Mouse (Mus musculus): ENCODE measurements around the gene Abl1. TPM values are rescaled to one million over a fixed set of nuclear protein-coding genes. Genes with fewer than 3 reads are reported as not detected.

The Abl1 gene
- polyA plus RNA-seq, 1 experiment = 28.0 TPM

DNA sequence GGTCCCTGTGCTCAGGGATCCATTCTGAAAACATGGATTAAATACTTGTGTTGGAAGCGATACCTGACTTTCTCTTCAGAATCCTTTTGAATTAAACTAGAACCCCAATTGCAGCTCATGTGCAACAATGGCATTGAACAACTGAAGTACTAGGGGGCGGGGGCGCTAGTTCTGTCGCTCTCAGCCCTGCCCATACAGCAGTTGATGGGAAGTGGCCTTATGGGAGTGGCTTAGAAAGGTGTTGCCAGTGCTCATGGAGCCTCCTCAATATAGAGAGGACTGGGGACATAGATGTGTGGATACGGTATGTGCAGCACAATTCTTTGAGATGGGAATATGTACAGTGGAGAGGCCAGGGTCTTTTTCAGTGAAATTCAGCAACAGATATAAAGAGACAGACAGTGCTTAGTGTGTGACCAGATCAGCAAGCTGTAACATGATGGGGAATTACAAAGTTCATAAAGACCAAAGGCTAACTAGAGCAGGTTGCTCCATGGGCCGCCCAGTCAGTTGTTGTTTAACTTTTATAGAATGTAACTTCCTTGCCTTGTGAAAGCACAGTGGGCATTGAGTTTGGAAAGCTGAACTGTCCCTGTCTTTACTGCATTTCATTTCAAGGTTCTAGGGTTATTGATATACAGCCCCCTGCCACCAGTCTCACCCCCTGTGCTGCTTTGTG is 31.2 kb downstream of the Abl1 start:
- no peaks in the 10 kb centered on the region for H3K27me3 ChIP-seq (ENCODE audit: control insufficient read depth, insufficient read depth, insufficient read length)
- no peak for TF ChIP-seq CEBPB (IDR thresholded peaks at IDR 0.05; ENCODE audit: insufficient read depth, poor library complexity, severe bottlenecking)
- TF ChIP-seq MYOD1 (IDR thresholded peaks at IDR 0.05; ENCODE audit: control insufficient read depth in 1 of 3, insufficient read length in 2 of 3, low read depth in 2 of 3) = no peak
- no peak for TF ChIP-seq SRF (IDR thresholded peaks at IDR 0.05; ENCODE audit: control insufficient read depth, insufficient read length, low read depth)
- no peak for TF ChIP-seq POLR2A (IDR thresholded peaks at IDR 0.05; ENCODE audit: insufficient read length, low read depth)
- no peak overlapping the region for H3ac ChIP-seq (ENCODE audit: control insufficient read depth, insufficient read length)

DNA sequence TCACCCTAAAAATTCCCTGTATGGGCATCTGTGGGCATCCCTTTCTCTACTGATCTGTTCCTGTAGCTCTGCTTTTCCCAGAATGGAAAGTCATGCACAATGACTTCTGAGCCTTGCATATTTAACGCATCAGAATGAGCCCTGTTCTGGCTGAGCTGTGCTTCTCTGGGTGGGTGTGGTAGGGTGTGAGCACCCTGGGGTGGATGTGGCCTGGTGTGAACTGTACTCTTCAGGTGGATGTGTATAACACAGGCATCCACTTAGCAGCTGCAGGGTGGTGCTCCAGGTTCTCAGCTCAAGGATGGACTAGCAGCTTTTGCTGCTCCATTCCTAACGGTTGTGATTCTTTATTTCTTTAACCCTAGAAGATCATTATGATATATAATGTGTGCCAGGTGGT is 31.8 kb downstream of the Abl1 start:
- H3K79me2 ChIP-seq (ENCODE audit: control insufficient read depth, insufficient read depth) = peaks cover 4% of the 10 kb centered on the region
- no peak for TF ChIP-seq CEBPB (IDR thresholded peaks at IDR 0.05; ENCODE audit: insufficient read depth, poor library complexity, severe bottlenecking)
- TF ChIP-seq MYOG (IDR thresholded peaks at IDR 0.05; ENCODE audit: control insufficient read depth in 1 of 3, insufficient read depth in 1 of 3, insufficient read length in 2 of 3, low read depth in 2 of 3) = no peak
- no peak for TF ChIP-seq USF1 (IDR thresholded peaks at IDR 0.05; ENCODE audit: low read depth)
- no peak for TF ChIP-seq TCF3 (IDR thresholded peaks at IDR 0.05; ENCODE audit: insufficient read length, low read depth)
- TF ChIP-seq POLR2AphosphoS2 (IDR thresholded peaks at IDR 0.05; ENCODE audit: insufficient read length, low read depth) = no peak
- H3K36me3 ChIP-seq (ENCODE audit: control insufficient read depth, insufficient read depth) = no peaks in the 10 kb centered on the region
- H3K4me2 ChIP-seq (ENCODE audit: low read depth) = no peak overlapping the region
- no peak overlapping the region for H3ac ChIP-seq (ENCODE audit: control insufficient read depth, insufficient read length)
- no peaks in the 10 kb centered on the region for H3K27me3 ChIP-seq (ENCODE audit: control insufficient read depth, insufficient read depth, insufficient read length)
- no peak overlapping the region for H3K4me3 ChIP-seq

More for the DNA sequence above, 31.2 kb downstream of the Abl1 start:
- H3K79me2 ChIP-seq (ENCODE audit: control insufficient read depth, insufficient read depth) = peaks cover 4% of the 10 kb centered on the region
- H3K4me2 ChIP-seq (ENCODE audit: low read depth) = no peak overlapping the region
- H3K36me3 ChIP-seq (ENCODE audit: control insufficient read depth, insufficient read depth) = no peaks in the 10 kb centered on the region
- no peak overlapping the region for H3K4me3 ChIP-seq

DNA sequence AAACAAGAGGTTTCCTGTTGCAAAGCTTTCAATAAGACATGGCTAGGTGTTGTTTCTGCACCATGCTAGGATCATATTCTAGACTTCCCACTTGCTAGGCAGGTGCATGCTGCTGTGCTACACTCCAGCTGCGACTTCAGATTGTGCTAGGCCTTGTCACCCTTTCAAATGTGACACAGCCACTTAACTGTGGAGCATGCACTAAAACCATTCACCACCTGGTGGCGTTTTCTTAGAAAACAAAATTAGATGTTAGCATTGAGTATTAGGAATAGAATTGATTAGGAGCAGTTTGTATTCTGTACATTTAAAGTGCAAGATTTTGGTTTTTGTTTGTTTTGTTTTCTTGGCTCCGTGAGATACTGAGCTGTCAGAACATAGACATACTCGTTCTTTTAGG is 32.6 kb downstream of the Abl1 start:
- no peak overlapping the region for H3K4me2 ChIP-seq (ENCODE audit: low read depth)
- H3ac ChIP-seq (ENCODE audit: control insufficient read depth, insufficient read length) = no peak overlapping the region
- H3K79me2 ChIP-seq (ENCODE audit: control insufficient read depth, insufficient read depth) = peaks cover 4% of the 10 kb centered on the region
- H3K27me3 ChIP-seq (ENCODE audit: control insufficient read depth, insufficient read depth, insufficient read length) = no peaks in the 10 kb centered on the region
- TF ChIP-seq USF1 (IDR thresholded peaks at IDR 0.05; ENCODE audit: low read depth) (no peak), E2F4 (IDR thresholded peaks at IDR 0.05; ENCODE audit: insufficient read depth) (no peak), MYOD1 (IDR thresholded peaks at IDR 0.05; ENCODE audit: control insufficient read depth in 1 of 3, insufficient read length in 2 of 3, low read depth in 2 of 3) (no peak), REST (IDR thresholded peaks at IDR 0.05; ENCODE audit: insufficient read depth, insufficient read length) (no peak), POLR2AphosphoS2 (IDR thresholded peaks at IDR 0.05; ENCODE audit: insufficient read length, low read depth) (no peak), MYOG (IDR thresholded peaks at IDR 0.05; ENCODE audit: control insufficient read depth in 1 of 3, insufficient read depth in 1 of 3, insufficient read length in 2 of 3, low read depth in 2 of 3) (no peak), SRF (IDR thresholded peaks at IDR 0.05; ENCODE audit: control insufficient read depth, insufficient read length, low read depth) (no peak), TCF12 (IDR thresholded peaks at IDR 0.05; ENCODE audit: insufficient read depth, poor library complexity, severe bottlenecking) (no peak), CEBPB (IDR thresholded peaks at IDR 0.05; ENCODE audit: insufficient read depth, poor library complexity, severe bottlenecking) (no peak), POLR2A (IDR thresholded peaks at IDR 0.05; ENCODE audit: insufficient read length, low read depth) (no peak), MAX (IDR thresholded peaks at IDR 0.05; ENCODE audit: low read depth) (no peak)
- H3K36me3 ChIP-seq (ENCODE audit: control insufficient read depth, insufficient read depth) = no peaks in the 10 kb centered on the region
- H3K4me3 ChIP-seq = no peak overlapping the region

DNA sequence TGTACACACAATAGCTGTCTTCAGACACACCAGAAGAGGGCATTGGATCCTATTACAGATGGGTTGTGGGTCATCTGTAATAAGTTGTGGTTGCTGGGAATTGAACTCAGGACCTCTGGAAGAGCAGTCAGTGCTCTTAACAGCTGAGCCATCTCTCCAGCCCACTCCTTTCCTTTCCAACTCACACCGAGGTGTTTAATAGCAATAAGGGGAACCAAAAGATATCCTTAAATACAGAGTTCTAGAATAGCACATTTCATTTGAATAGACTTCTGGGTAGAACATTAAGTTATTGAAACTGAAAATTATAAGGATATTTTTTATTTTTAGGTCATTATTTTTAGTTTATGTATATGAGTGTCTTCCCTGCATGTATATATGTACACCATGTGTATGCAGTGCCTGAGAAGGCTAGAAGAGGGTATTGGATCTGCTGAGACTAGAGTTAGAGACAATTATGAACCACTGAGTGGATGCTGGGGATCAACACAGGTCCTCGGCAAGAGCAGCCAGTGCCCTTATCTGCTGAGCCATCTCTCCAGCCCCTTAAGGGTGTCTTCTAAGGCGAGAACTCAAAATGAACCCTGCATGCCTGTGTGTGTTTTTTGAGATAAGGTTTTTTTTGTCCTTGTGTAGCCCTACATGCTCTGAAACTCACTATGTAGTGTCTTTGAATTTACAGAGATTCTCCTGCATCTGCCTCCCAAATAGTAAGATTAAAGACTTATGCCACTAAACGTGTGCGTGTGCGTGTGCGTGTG is 36.7 kb downstream of the Abl1 start:
- Histone ChIP-seq H3K27me3 (ENCODE audit: control insufficient read depth, insufficient read depth, insufficient read length) (no peaks in the 10 kb centered on the region), H3K36me3 (ENCODE audit: control insufficient read depth, insufficient read depth) (no peaks in the 10 kb centered on the region), H3K4me2 (ENCODE audit: low read depth) (no peak overlapping the region), H3K79me2 (ENCODE audit: control insufficient read depth, insufficient read depth) (peaks cover 4% of the 10 kb centered on the region), H3ac (ENCODE audit: control insufficient read depth, insufficient read length) (no peak overlapping the region), H3K4me3 (no peak overlapping the region)
- TF ChIP-seq E2F4 (IDR thresholded peaks at IDR 0.05; ENCODE audit: insufficient read depth) (no peak), TCF12 (IDR thresholded peaks at IDR 0.05; ENCODE audit: insufficient read depth, poor library complexity, severe bottlenecking) (no peak), CEBPB (IDR thresholded peaks at IDR 0.05; ENCODE audit: insufficient read depth, poor library complexity, severe bottlenecking) (no peak), POLR2A (IDR thresholded peaks at IDR 0.05; ENCODE audit: insufficient read length, low read depth) (no peak), REST (IDR thresholded peaks at IDR 0.05; ENCODE audit: insufficient read depth, insufficient read length) (no peak), MYOD1 (IDR thresholded peaks at IDR 0.05; ENCODE audit: control insufficient read depth in 1 of 3, insufficient read length in 2 of 3, low read depth in 2 of 3) (no peak), MAX (IDR thresholded peaks at IDR 0.05; ENCODE audit: low read depth) (no peak), MYOG (IDR thresholded peaks at IDR 0.05; ENCODE audit: control insufficient read depth in 1 of 3, insufficient read depth in 1 of 3, insufficient read length in 2 of 3, low read depth in 2 of 3) (no peak), POLR2AphosphoS2 (IDR thresholded peaks at IDR 0.05; ENCODE audit: insufficient read length, low read depth) (no peak), USF1 (IDR thresholded peaks at IDR 0.05; ENCODE audit: low read depth) (no peak), SRF (IDR thresholded peaks at IDR 0.05; ENCODE audit: control insufficient read depth, insufficient read length, low read depth) (no peak), TCF3 (IDR thresholded peaks at IDR 0.05; ENCODE audit: insufficient read length, low read depth) (no peak)
